Mouse (Mus musculus) intestine, embryonic 16.5 days (tissue): ENCODE data around the gene Serac1. TPM values are rescaled to one million over a fixed set of nuclear protein-coding genes. Genes with fewer than 3 reads are reported as not detected.
A peak's percentile ranks its signal among the peaks of the same experiment; 100 is the strongest.
"Not testable (repeated sequence)": the region's sequence is repeated elsewhere in the genome, so short reads cannot be mapped to it uniquely, and the experiment has no call there.

ENCODE experiments used
- ATAC-seq: fragments of 200-750 bp; cut with Nextera tagmentation; 2 replicates; pipeline ENCODE4 v1.8.0; 2017; ENCODE audit warnings: moderate TSS enrichment, moderate library complexity
- H3K27ac ChIP-seq: fragments of 300-500 bp; sonication (generic); 2 replicates; pipeline ENCODE4 v1.5.1; 2014; ENCODE audit warnings: mild to moderate bottlenecking, low read length
- H3K27me3 ChIP-seq: fragments of 300-500 bp; sonication (generic); replicated peaks from 2 replicates; pipeline ENCODE4 v1.6.1; 2014; ENCODE audit warnings: low read length, control low read depth, mixed read lengths; ENCODE audit not compliant: control insufficient read depth, insufficient read depth
- H3K36me3 ChIP-seq: fragments of 300-500 bp; sonication (generic); 2 replicates; pipeline ENCODE4 v1.6.1; 2014; ENCODE audit warnings: low read length, control low read depth; ENCODE audit not compliant: control insufficient read depth, insufficient read depth
- H3K4me1 ChIP-seq: fragments of 300-500 bp; sonication (generic); 2 replicates; pipeline ENCODE4 v1.6.1; 2014; ENCODE audit warnings: low read length, control low read depth, mixed read lengths; ENCODE audit not compliant: control insufficient read depth, insufficient read depth
- H3K4me2 ChIP-seq: fragments of 300-500 bp; sonication (generic); 2 replicates; pipeline ENCODE4 v1.6.1; 2014; ENCODE audit warnings: low read depth, low read length, control low read depth
- H3K4me3 ChIP-seq: fragments of 300-500 bp; sonication (generic); 2 replicates; pipeline ENCODE4 v1.5.1; 2014; ENCODE audit warnings: mild to moderate bottlenecking, low read length
- H3K9ac ChIP-seq: fragments of 300-500 bp; sonication (generic); 2 replicates; pipeline ENCODE4 v1.6.1; 2014; ENCODE audit warnings: low read depth, low read length
- H3K9me3 ChIP-seq: fragments of 300-500 bp; sonication (generic); 2 replicates; pipeline ENCODE4 v1.6.1; 2016; ENCODE audit warnings: low read length, control low read depth; ENCODE audit not compliant: control insufficient read depth
- WGBS: fragments of 180-500 bp; shearing (Covaris S2); extraction: QIAGEN DNeasy Blood & Tissue Kit; methylation state at CpG from one replicate; pipeline ENCODE4 v1.1.7; 2014; 5-methylcytosine and 5-hydroxymethylcytosine counted together
- polyA plus RNA-seq: library from polyadenylated mRNA; unstranded; fragments of >200 nt; fragmentation: Nextera tagmentation; extraction: Ambion mirVana; gene quantifications from 2 replicates; pipeline ENCODE4 v1.2.1, GENCODE M21; 2015

Serac1 gene
- polyA plus RNA-seq, 1 experiment from 2014 or later, result 4.6 TPM

GRCm38 (mm10) chr17:6036872-6037271, 42.7 kb downstream of the Serac1 start:
- 84% methylated on average over 11 of the region's 11 CpGs for WGBS
- no peak overlapping the region for H3K4me3 ChIP-seq
- no peak overlapping the region for H3K4me2 ChIP-seq
- H3K4me1 ChIP-seq, result peaks cover 5% of the 10 kb centered on the region; the same call in 1 of the 2 replicates
- no peaks in the 10 kb centered on the region for H3K27me3 ChIP-seq
- ATAC-seq, result peak; percentile 30; the same call in 1 of the 2 replicates
- 0 out of 2 replicates have a peak, but pooled peaks cover 3% of the 10 kb centered on the region for H3K36me3 ChIP-seq
- H3K9me3 ChIP-seq, result no peaks in the 10 kb centered on the region
- H3K9ac ChIP-seq, result no peak overlapping the region
- H3K27ac ChIP-seq, result no peak overlapping the region

- no peak overlapping the region for H3K4me2 ChIP-seq
- H3K9me3 ChIP-seq, result no peaks in the 10 kb centered on the region
Measured at GRCm38 (mm10) chr17:6036458-6036857, 43.1 kb downstream of the Serac1 start.

DNA sequence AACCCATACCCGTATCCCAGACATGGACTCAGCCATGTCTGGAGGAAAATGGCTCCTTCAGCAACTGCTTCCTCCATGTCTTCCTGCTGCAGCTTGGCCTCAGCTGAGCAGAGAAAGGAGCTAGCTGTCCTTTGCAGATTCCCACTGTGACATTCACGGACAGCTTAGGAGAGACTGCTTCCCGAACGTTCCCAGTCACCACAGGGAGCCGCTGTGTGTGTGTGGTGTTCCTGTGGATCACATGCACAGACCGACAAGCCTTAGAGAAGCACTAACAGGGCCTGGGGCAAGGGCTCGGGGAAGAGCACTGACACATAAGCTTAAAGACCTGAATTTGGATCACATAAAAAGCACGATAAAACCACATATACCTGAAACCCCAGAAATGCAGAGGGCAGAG, 43.9 kb downstream of the Serac1 start:
- H3K4me1 ChIP-seq, result peaks cover 5% of the 10 kb centered on the region; the same call in 1 of the 2 replicates
- H3K27me3 ChIP-seq, result no peaks in the 10 kb centered on the region
- H3K9ac ChIP-seq, result no peak overlapping the region
- WGBS, result 65% methylated on average over 8 of the region's 8 CpGs
- H3K9me3 ChIP-seq, result no peaks in the 10 kb centered on the region
- no peak for ATAC-seq
- 0 out of 2 replicates have a peak, but pooled peaks cover 3% of the 10 kb centered on the region for H3K36me3 ChIP-seq
- no peak overlapping the region for H3K27ac ChIP-seq
- H3K4me3 ChIP-seq, result no peak overlapping the region
- H3K4me2 ChIP-seq, result no peak overlapping the region

More at GRCm38 (mm10) chr17:6036458-6036857, 43.1 kb downstream of the Serac1 start:
- Histone ChIP-seq H3K4me1 (peaks cover 5% of the 10 kb centered on the region; the same call in 1 of the 2 replicates), H3K27ac (no peak overlapping the region), H3K27me3 (no peaks in the 10 kb centered on the region), H3K4me3 (no peak overlapping the region), H3K9ac (no peak overlapping the region), H3K36me3 (0 out of 2 replicates have a peak, but pooled peaks cover 3% of the 10 kb centered on the region)
- ATAC-seq, result peak; percentile 90
- 62% methylated on average over 8 of the region's 8 CpGs for WGBS

GRCm38 (mm10) chr17:6025831-6026230, 53.7 kb downstream of the Serac1 start:
- H3K27me3 ChIP-seq, result no peaks in the 10 kb centered on the region
- H3K4me2 ChIP-seq, result no peak overlapping the region
- ATAC-seq, result no peak
- no peak overlapping the region for H3K9ac ChIP-seq
- H3K4me3 ChIP-seq, result no peak overlapping the region
- H3K4me1 ChIP-seq, result no peaks in the 10 kb centered on the region
- H3K36me3 ChIP-seq, result peaks cover 12% of the 10 kb centered on the region
- no peak overlapping the region for H3K27ac ChIP-seq
- no peaks in the 10 kb centered on the region for H3K9me3 ChIP-seq
- WGBS, result 86% methylated on average over 7 of the region's 7 CpGs

DNA sequence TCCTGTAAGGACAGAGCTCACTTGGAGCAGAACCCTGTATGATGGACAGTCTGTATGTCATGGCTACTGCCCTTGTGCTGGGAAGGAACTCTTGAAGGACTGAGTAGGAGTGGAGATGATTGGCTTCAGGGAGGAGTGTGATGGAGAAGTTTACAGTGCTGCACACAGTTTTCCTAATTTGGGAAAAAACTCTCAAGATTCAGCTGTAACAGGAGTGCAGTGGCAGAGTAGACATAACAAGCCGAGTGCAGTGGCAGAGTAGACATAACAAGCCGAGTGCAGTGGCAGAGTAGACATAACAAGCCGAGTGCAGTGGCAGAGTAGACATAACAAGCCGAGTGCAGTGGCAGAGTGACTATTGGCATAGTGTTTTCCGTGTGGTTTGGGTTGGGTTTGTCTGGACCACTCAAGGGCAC, 58.2 kb downstream of the Serac1 start:
- not testable (repeated sequence) for H3K9me3 ChIP-seq, H3K4me3 ChIP-seq, H3K9ac ChIP-seq, H3K27me3 ChIP-seq, H3K4me2 ChIP-seq, H3K27ac ChIP-seq, ATAC-seq, H3K36me3 ChIP-seq
- 46% methylated on average over 5 of the region's 5 CpGs for WGBS
- peaks cover 11% of the 10 kb centered on the region; the same call in 1 of the 2 replicates for H3K4me1 ChIP-seq

- Histone ChIP-seq H3K27ac (no peak overlapping the region), H3K27me3 (no peaks in the 10 kb centered on the region), H3K4me1 (peaks cover 16% of the 10 kb centered on the region; the same call in 1 of the 2 replicates), H3K9me3 (no peaks in the 10 kb centered on the region), H3K4me3 (no peak overlapping the region), H3K9ac (no peak overlapping the region), H3K4me2 (no peak overlapping the region), H3K36me3 (no peaks in the 10 kb centered on the region; the same call in 1 of the 2 replicates)
- ATAC-seq, result no peak
- 68% methylated on average over 7 of the region's 7 CpGs for WGBS
Measured at GRCm38 (mm10) chr17:6020636-6021035, 58.9 kb downstream of the Serac1 start.

- no peaks in the 10 kb centered on the region for H3K27me3 ChIP-seq
- 70% methylated on average over 2 of the region's 2 CpGs for WGBS
- no peaks in the 10 kb centered on the region; the same call in 1 of the 2 replicates for H3K36me3 ChIP-seq
- H3K4me3 ChIP-seq, result no peak overlapping the region
- no peak for ATAC-seq
- H3K9ac ChIP-seq, result no peak overlapping the region
- H3K9me3 ChIP-seq, result no peaks in the 10 kb centered on the region
- H3K4me2 ChIP-seq, result no peak overlapping the region
- peaks cover 16% of the 10 kb centered on the region; the same call in 1 of the 2 replicates for H3K4me1 ChIP-seq
- no peak overlapping the region for H3K27ac ChIP-seq
Measured at GRCm38 (mm10) chr17:6019776-6020175, 59.8 kb downstream of the Serac1 start.

- H3K9me3 ChIP-seq, result no peaks in the 10 kb centered on the region
- H3K4me1 ChIP-seq, result peaks cover 16% of the 10 kb centered on the region; the same call in 1 of the 2 replicates
- no peak overlapping the region for H3K4me3 ChIP-seq
- H3K27me3 ChIP-seq, result no peaks in the 10 kb centered on the region
- 0 out of 2 replicates have a peak overlapping the region, but pooled peaks have one; percentile 6 for H3K27ac ChIP-seq
- H3K9ac ChIP-seq, result no peak overlapping the region
- peak; percentile 74 for ATAC-seq
- H3K36me3 ChIP-seq, result no peaks in the 10 kb centered on the region
- WGBS, result 65% methylated on average over 4 of the region's 4 CpGs
- no peak overlapping the region for H3K4me2 ChIP-seq
Measured at GRCm38 (mm10) chr17:6018348-6018747, 61.2 kb downstream of the Serac1 start.

GRCm38 (mm10) chr17:6017268-6017667, 62.3 kb downstream of the Serac1 start:
- Histone ChIP-seq H3K27ac (no peak overlapping the region), H3K4me1 (peaks cover 16% of the 10 kb centered on the region; the same call in 1 of the 2 replicates), H3K27me3 (no peaks in the 10 kb centered on the region), H3K36me3 (no peaks in the 10 kb centered on the region), H3K9me3 (no peaks in the 10 kb centered on the region), H3K4me2 (no peak overlapping the region), H3K4me3 (no peak overlapping the region), H3K9ac (no peak overlapping the region)
- no peak for ATAC-seq
- 61% methylated on average over 12 of the region's 12 CpGs for WGBS
